Mouse (Mus musculus) midbrain, embryonic 16.5 days (tissue): ENCODE results near the gene Gm10228. TPM values are rescaled to one million over a fixed set of nuclear protein-coding genes. Genes with fewer than 3 reads are reported as not detected.

Source experiments
- polyA plus RNA-seq: library from polyadenylated mRNA; unstranded; fragments of >200 nt; fragmentation: Nextera tagmentation; extraction: Ambion mirVana; gene quantifications from 2 replicates; pipeline ENCODE4 v1.2.1, GENCODE M21; 2015

The Gm10228 gene
- polyA plus RNA-seq, 1 experiment from 2014 or later, result not detected

Other genes starting within 250 kb of the Gm10228 start
- not detected in 2 replicates for gene Gm20741, start 229.3 kb downstream of the Gm10228 start, polyA plus RNA-seq
- not detected in 2 replicates for gene Krtap15, start 221.3 kb downstream of the Gm10228 start, polyA plus RNA-seq
- not detected in 2 replicates for gene Krtap14, start 215.3 kb downstream of the Gm10228 start, polyA plus RNA-seq
- not detected in 2 replicates for gene Krtap19-1, start 172.1 kb downstream of the Gm10228 start, polyA plus RNA-seq
- gene Krtap19-2, start 167.2 kb downstream of the Gm10228 start, polyA plus RNA-seq, result not detected in 2 replicates
- gene Krtap19-3, start 163.4 kb downstream of the Gm10228 start, polyA plus RNA-seq, result not detected in 2 replicates
- not detected in 2 replicates for gene Krtap19-4, start 156.4 kb downstream of the Gm10228 start, polyA plus RNA-seq
- not detected in 2 replicates for gene Krtap19-5, start 145.0 kb downstream of the Gm10228 start, polyA plus RNA-seq
- gene Krtap19-9b, start 109.2 kb downstream of the Gm10228 start, polyA plus RNA-seq, result not detected in 2 replicates
- gene Krtap16-3, start 78.6 kb downstream of the Gm10228 start, polyA plus RNA-seq, result not detected in 2 replicates
- gene Krtap22-2, start 30.7 kb downstream of the Gm10228 start, polyA plus RNA-seq, result not detected in 2 replicates
- gene Gm10229, start 26.2 kb downstream of the Gm10228 start, polyA plus RNA-seq, result not detected in 2 replicates
- not detected in 2 replicates for gene Krtap6-1, start 9.8 kb downstream of the Gm10228 start, polyA plus RNA-seq
- gene Krtap6-5, start 6.4 kb upstream of the Gm10228 start, polyA plus RNA-seq, result not detected in 2 replicates
- gene 1110025L11Rik, start 22.5 kb upstream of the Gm10228 start, polyA plus RNA-seq, result not detected in 2 replicates
- not detected in 2 replicates for gene Krtap6-3, start 42.5 kb upstream of the Gm10228 start, polyA plus RNA-seq
- not detected in 2 replicates for gene Gm6358, start 99.4 kb upstream of the Gm10228 start, polyA plus RNA-seq
- not detected in 2 replicates for gene Gm10061, start 109.6 kb upstream of the Gm10228 start, polyA plus RNA-seq
- gene Gm9789, start 116.5 kb upstream of the Gm10228 start, polyA plus RNA-seq, result not detected in 2 replicates
- not detected in 2 replicates for gene Gm7735, start 128.0 kb upstream of the Gm10228 start, polyA plus RNA-seq
- not detected in 2 replicates for gene 1110057P08Rik, start 133.3 kb upstream of the Gm10228 start, polyA plus RNA-seq
- gene Krtap20-2, start 164.4 kb upstream of the Gm10228 start, polyA plus RNA-seq, result not detected in 2 replicates